Mouse (Mus musculus): ENCODE results near the gene Garnl3. TPM values are rescaled to one million over a fixed set of nuclear protein-coding genes. Genes with fewer than 3 reads are reported as not detected.

The Garnl3 gene
- total RNA-seq, 2 experiments from 2014 or later: 0.34 to 0.69 TPM

DNA sequence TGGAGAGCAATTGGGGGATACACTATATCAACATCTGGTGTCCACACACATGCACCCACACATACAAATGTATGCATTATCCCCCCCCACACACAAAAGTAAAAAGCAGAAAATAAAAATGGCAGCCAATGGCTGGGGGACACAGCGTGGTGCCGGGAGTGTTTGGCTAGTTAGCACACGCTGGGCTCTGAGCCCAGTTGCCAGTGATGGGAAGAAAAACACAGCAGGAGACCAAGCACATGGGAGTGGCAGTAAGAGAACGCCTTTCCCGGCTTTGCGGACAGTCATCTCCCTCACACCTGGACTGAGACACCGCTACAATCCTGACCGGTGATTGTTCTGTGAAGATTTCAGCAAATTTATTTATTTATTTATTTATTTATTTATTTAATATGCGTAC, 160.2 kb downstream of the Garnl3 start:
- no peak for DNase-seq (ENCODE audit: low spot score)

DNA sequence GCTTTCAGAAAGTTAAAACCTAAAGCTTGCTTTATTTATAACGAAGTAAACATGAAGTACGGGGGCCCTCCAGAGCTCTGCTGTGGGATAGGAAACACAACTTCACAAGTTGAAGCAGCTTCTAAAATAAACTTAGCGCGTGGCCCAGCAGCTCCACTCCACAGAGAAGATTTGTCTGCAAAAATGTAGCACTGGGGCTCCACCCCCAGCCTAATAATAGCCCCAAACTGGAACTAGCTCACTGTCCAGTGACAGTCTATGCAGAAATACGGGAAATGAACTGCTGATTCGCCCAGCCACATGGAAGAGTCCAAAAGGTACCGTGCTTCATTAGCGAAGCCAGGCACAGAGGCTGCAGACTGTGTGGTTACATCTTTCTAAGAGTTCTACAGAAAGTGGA, 162.1 kb downstream of the Garnl3 start:
- DNase-seq (ENCODE audit: low spot score): peak; percentile 20

DNA sequence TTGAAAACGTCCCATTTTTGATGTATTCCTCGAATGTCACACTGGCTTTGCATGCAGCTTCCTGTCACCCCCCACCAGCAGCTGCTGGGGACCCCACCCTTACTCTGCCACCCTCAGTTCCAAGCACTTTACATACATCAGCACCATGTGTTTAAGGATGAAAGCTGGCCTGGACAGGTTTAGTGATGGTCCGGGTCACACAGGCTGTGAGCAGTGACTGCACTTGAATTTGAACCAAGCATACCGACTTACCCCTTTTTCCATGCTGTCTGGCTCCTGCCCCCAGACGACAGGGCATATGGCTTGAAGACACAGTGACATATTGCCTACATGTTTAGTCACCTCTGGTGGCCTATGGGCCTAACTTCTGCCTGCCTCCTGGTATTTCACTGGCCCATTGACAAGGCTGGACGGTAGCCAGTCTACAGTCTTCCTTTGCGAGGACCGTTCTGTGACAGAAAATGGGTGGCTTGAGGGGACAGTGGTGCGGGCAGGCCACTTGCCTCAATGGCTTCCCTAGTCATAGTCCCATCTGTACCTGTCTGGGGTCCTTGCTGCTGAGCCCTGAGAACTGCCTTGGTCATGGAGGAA, 163.3 kb downstream of the Garnl3 start:
- DNase-seq (ENCODE audit: low spot score): no peak

DNA sequence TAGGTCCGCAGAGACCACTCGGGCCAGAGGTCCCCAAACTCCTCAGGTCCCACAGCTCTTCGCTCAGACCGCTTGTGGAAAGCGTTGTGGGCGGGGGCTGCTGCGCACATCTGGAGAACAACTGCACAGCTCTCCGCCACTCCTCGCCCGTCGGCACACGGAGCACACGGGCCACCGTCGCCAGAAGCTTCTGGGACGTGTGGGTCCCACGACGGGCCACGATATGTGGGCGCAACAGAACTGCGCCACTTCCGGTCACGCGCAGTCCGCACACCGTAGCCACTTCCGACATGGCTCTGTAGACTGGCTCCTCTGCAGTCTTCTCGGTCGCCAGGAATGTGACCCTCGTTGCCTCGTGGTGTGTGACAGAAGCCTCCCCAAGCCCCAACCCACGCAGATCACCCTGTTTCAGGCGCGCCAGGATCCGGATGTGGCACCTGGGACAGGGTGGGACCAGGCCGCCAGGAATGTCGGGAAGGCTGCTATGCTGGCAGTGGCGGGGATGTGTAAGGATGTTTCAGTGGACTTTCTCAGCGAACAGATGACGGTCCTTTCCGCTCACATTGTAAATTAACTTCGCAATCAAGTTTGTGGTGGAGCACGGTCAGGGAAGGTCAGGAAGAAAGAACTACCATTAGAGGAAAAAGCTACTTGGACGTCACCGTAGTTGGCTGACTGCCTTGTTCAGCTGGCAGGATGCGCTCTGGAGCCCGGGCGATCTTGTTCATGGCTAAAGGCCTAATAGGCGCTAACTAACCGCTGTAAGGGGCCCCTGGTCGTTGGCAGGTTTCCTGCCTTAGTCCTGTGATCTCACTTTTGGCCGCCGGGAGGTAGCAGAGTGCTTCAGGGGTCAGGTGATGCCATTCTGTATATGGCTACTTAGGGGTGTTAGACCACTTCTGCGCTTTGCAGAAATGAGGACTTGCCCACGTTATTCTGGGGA, 164.5 kb downstream of the Garnl3 start:
- DNase-seq (ENCODE audit: low spot score): peak; percentile 87

DNA sequence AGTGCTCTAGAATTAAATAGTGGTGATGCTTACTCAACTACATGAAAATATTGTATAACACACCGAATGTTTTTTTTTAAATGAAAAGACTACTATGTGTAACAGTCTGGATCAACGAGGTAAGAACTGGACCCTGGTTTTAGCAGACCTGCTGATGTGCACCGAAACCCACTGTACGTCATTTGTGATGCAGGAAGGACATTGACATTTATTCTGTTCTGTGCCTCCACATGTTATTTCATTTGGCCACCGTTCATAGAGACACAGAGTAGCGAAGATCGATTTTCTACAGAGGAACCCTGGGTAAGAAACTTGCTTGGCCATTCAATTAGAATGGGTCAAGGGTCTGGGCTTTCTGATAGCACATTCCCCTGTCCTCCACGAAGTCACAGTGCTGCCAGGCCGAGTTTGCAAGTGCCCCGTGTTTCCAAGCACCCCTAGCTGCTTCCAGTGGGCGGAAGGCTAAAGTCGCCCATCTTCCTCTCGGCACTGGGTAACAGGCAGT, 165.2 kb downstream of the Garnl3 start:
- DNase-seq (ENCODE audit: low spot score): no peak

DNA sequence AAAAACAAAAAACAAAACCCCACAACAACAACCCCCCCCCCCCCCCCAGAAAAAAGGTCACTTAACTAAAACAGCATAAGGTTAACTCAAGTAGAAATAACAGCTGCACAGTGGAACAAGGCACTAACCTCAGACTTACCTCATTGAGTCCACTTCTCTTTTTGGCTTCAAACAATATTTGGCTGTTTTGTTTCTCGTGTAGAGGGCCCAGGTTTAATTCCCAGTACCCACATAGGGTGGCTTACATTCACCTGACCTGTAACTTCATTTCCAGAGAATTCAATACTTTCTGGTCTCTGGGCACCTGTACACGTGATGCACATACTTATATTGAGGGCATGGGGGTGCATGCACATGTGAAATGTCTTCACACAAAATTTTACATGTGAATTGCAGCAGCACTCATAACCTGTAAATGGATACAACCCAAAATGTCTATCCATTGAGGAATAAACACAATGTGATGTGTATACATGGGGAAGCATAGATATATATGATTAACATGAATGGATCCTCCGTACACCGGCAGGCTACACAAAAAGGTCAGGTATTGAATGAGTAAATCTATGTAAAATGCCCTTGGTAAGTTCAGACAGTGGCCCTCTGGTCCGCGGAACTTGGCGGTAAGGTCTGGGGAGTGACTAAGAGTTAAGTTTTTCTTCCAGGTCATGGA, 165.8 kb downstream of the Garnl3 start:
- DNase-seq (ENCODE audit: low spot score): no peak

DNA sequence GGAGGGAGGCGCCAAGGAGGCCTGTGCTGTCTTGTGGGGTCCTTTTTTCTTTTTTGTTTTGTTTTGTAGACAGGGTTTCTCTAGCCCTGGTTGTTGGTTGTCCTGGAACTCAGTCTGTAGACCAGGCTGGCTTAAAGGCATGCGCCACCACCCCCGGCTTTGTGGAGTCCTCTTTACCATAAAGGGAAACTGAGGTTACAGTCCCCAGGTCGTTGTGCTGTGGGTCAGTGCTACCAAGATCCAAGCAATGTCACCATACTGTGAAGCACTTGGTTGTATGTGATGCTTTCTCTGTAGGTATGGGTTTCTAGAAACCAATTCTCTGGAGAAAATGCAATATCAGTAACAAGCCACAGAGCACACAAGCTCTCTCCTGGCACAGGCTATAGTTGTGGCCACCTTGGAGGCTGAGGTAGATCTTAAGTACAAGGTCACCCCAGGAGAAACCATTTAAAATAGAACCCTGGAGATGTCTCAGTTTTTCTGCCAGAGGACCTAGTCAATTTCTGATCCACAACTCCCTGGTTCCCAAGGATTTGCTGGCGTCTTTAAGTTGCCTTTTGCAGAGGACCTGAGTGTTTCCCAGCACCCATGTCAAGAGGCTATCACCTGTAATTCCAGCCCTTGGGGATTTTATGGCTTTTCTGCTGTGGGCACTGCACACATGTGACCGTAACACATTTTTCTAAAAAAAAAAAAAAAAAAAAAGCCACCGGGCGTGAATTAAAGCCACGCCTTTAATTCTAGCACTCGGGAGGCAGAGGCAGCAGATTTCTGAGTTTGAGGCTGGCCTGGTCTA, 166.6 kb downstream of the Garnl3 start:
- DNase-seq (ENCODE audit: low spot score): no peak

DNA sequence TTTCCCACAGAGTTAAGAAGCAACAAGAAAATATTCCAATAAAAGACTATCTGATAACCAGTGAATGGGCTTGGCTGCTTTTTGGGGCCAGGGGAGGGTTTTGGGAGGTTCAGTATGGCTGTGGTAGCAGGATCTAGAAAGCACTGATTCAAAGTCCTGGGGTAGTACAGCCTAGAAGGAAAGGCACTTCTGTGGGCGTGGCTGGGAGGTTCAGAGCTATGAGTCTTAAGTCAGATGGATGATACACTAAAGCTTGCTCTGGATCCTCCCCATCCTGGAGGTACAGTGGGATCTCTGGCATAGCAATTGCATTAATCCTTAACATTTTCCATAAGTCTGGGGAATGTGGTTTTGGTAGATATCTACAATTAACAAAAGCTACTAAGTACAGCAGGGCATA, 167.5 kb downstream of the Garnl3 start:
- DNase-seq (ENCODE audit: low spot score): no peak

DNA sequence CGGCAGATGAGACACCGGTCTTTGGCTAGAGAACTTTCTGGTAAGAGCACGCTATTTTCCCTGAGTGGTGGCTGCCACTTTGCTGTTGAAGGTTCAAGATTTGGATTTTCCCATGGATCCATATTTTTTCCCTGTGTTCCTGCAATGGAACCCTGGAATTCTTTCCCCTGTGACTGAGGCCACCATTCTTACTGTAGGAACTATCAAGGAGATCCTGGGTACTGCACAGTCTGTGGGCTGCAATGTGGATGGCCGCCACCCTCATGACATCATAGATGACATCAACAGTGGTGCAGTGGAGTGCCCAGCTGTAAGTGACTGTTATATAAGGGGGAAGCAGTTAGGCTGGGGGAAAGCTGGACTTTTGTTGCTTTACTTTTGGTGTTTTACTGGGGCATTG, 167.9 kb downstream of the Garnl3 start:
- DNase-seq (ENCODE audit: low spot score): no peak

DNA sequence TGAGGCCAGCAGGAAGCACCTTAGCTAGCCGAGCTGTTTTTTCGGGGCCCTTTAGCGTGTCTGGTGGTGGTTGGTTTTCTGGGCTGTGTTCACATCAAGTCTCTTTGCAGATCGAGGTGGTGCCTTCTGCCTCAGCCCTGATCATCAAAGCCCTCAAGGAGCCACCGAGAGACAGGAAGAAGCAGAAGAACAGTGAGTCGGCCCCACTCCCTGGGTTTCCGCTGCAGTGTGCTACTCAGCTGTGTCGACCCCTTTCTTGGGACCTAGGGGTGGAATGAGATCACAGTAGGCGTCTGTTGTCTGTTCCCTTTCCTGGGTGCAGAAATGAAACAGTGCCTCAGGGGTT, 168.6 kb downstream of the Garnl3 start:
- no peak for DNase-seq (ENCODE audit: low spot score)

DNA sequence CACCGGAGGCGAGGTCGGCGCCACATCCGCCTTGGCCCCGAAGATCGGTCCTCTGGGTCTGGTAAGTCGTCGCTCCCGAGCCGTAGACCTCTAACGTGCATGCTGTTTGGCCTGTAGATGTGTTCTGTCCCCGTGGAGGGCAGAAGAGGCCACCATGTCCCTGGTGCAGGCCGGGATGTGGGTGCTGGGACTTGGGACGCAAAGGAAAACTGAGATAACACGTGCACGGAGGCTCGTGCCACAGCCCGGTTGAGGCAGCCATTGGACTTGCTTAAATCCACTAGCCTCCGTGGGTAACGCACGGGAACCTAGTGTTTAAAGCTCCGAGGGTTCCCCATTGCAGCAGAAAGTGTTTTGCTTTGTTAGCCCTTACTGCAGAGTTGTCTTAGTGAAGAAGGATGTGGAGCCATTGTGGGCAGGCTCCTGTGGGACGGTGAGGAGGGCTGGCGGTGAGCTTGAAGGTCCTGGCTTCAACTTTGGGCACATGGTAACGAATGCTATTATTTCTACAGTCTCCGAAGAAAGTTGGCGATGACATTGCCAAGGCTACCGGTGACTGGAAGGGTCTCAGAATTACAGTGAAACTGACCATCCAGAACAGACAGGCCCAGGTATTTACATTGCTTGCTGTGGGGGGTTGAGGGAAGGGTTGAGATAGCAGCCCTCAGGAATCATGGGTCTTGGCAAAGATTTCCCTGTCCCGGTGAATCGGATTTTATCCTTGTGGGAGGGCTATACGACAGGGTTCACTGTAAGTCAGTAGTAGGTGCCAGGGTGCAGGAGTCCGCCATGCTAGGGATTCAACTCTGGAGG, 169.2 kb downstream of the Garnl3 start:
- no peak for DNase-seq (ENCODE audit: low spot score)

DNA sequence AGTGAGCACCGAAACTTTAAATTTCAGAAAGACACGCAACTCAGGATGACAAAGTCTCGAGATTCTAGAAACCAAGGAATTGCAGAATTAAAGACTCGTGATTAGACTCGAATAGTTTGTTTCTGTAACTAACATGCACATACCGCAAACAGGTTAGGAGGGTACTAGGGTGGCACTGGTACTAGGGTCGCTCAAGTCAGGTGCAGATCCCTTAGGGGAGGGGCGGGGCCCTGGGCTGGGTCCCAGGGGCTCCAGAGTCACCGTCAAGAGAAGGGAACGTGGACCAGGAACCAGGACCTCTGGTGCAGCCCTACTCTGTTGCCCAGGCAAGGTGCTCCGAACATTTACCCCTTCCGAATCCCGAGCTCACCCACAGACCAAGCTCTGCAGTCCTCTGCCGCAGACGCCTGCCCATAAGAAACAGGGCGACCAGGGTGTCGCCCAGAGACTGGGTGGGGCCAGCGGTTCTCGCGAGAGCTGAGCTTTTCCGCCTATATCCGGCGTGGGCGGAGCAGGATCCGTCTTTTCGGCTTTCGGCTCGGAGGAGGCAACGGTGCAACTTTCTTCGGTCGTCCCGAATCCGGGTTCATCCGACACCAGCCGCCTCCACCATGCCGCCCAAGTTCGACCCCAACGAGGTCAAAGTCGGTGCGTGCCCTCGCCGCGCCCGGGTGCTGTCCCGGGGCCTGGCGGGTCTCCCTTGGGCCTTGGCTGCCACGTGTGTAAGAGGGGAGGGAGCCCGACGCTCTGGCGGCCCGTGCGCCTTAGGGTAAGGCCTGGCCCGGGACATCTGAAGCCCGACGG, 170.1 kb downstream of the Garnl3 start, which contains the start of the genes Rpl12 and Lrsam1:
Gene Rpl12, plus strand, starts transcription at position 368 of the 804 bp plus-strand sequence.
Gene Lrsam1, minus strand, starts transcription at position 423 of the 804 bp plus-strand sequence.
- peak; percentile 95 for DNase-seq (ENCODE audit: low spot score)

DNA sequence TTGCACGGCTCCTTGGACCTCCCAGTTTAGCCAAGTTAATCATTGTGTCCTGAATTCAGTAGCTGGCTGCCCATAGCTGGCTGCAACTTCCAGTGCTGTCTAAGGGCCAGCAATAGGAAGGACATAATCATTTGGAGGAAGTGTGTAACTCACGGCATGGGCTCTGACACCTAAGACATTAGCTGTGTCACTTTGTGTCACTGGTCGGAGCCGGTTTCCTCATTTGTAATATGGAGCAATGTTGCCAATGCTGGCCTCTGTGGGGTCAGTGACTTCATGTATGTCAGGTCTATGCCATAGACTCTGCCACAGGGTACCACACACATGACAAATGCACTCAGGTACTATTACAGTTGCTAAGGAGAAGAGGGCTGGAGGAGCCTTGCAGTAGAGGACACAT, 171.2 kb downstream of the Garnl3 start:
- DNase-seq (ENCODE audit: low spot score): no peak

DNA sequence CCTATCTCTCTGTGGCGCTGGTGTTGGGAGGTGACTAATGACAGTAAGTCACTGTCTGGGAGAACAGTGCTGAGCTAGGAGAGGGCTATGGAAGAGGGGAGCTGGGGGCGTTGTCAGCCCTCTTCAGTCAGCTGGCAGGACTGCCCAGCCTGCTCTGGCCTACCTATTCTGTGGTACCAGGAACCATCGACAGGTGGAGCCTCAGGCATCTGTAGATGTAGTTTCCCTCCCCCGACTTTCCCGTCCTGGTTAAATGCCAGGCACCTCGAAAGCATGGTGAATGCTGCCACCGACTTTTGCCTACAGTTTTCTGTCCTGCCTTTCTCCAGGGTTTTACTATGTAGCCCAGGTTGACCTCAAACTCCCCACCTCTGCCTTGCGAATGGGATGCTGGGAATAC, 174.1 kb downstream of the Garnl3 start:
- no peak for DNase-seq (ENCODE audit: low spot score)

DNA sequence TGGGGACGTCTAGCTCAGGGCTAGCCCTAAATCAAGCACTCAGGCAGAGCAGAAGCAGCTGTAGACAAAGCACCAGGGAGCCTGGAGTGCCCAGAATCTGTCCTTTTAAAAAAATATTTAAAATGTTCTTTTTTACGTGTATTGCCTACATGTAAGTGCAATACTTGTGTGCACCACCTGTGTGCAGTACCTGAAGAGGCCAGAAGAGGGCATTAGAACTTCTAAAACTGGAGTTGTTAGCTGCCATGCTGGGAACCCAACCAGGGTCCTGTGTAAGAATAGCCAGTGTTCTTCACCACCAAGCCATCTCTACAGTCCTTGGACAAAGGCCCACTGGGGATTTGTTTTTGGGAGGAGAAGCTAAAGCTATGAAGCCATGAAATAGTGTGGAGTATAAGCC, 176.9 kb downstream of the Garnl3 start:
- no peak for DNase-seq (ENCODE audit: low spot score)

DNA sequence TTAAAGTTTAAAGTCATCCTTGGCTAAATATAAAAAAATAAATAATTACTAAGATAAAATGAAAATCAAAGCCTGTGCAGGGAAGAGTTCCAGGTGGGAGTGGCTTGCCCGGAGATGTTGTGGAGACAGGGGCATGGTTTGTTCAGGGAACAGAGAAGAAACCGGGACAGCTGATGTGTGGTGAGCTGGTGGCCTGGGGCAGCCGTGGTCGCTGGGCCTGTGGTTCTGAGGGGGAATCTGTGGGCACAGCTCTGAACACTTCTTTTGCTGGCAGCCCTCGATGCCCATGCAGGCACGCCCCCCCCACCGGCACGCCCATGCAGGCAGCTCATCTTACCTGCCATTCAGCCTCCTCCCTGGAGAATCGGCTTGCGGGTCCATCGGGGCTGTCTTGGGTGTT, 184.0 kb downstream of the Garnl3 start:
- no peak for DNase-seq (ENCODE audit: low spot score)

DNA sequence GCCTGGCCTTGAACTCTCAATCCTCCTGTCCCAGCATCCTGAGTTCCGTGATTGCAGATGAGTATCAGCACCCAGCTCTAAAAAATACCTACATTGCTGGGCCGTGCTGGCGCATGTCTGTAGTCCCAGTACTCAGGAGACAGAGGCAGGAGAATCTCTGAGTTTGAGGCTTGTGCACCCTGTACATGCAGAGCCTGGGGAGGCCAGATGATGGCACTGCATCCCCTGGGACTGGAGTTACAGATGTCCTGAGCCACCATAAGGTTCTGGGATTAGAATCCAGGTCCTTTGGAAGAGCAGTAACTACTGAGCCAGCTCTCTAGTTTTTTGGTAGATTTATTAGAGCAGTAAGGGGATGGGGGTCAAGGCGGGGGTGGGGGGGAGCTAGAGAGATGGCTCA, 191.0 kb downstream of the Garnl3 start:
- DNase-seq (ENCODE audit: low spot score): no peak

DNA sequence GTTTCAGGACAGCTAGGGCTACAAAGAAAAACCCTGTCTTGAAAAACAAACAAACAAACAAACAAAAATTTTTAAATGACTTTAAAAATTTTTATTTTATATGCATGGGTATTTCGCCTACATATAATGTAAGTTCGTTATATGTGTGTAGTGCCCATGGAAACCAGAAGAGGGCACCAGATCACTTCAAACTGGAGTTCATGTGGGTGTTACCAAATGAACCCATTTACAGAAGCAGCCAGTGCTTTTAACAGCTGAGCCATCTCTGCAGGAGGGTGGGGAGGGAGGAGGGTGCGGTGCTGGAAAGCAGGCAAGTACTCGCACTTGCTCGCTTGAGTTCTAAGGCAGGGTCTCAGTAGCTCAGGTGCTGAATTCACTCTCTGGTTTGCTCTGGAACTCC, 192.0 kb downstream of the Garnl3 start:
- peak; percentile 45 for DNase-seq (ENCODE audit: low spot score)

DNA sequence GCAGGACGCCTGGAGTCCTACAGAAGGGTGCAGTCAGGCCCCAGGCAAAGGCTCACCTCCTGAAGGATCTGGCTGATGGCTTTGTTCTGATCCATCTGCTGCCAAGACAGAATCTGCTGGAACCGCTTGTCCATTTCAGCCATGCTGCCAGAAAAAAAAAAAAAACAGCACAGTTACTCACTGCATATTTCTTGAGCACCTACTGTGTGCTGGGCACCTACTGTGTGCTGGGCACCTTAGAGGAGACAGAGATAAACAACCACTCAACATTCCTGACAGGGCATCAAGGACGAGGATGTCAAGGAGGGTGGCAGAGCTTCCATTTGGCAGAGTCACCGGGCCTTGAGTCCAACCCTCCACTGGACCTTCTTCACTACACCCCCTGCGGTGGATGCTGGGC, 192.7 kb downstream of the Garnl3 start:
- no peak for DNase-seq (ENCODE audit: low spot score)

All from gastrocnemius, adult 18-20 months (tissue).